Mouse (Mus musculus) erythroid progenitor cell, adult 5-6 weeks (primary cell): ENCODE data around the gene Themis3. TPM values are rescaled to one million over a fixed set of nuclear protein-coding genes. Genes with fewer than 3 reads are reported as not detected.

Source experiments
- ATAC-seq: replicated peaks from 2 replicates; pipeline ENCODE4 v1.8.0; 2016; ENCODE audit warnings: moderate number of reproducible peaks, mild to moderate bottlenecking, moderate TSS enrichment, inconsistent platforms; ENCODE audit not compliant: poor library complexity, low FRiP score, severe bottlenecking
- total RNA-seq, 2 experiments: library from RNA; stranded (forward) in 1 of 2; stranded (reverse) in 1 of 2; fragments of 150-400 nt in 1 of 2; fragments of 186-747, 209-891 nt in 1 of 2; gene quantifications; 2 replicates each; pipeline versions ENCODE4 v1.2.3 to v1.2.4; 2015 to 2017; ENCODE audit warnings: low replicate concordance in 2 of 2

Themis3 gene
- total RNA-seq (2015; ENCODE audit: low replicate concordance), result not detected in 2 replicates
- not detected in 2 replicates for total RNA-seq (2017; ENCODE audit: low replicate concordance)

DNA sequence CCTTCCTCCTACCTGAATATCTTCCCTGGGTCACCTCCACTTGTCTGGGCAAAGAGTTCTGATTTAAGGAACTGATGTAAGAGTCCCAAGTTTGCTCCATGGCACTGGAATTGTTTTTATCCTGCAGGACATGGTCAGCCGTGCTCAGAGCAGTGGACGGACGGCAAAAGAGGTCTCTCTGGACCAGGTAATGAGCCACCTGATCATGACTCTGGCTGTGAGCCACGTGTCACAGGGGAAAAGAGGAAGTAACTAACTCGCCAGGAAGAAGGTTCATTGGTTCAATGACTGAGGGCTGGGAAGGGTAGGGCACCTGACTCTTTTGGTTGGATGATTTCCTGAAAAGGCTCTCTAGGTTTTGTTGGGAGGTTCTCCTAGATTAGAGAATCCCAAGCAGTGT, at the start of gene Themis3:
Themis3 (minus strand) TSS at position 187 of the 400 bp plus-strand sequence.
- no peak for ATAC-seq

DNA sequence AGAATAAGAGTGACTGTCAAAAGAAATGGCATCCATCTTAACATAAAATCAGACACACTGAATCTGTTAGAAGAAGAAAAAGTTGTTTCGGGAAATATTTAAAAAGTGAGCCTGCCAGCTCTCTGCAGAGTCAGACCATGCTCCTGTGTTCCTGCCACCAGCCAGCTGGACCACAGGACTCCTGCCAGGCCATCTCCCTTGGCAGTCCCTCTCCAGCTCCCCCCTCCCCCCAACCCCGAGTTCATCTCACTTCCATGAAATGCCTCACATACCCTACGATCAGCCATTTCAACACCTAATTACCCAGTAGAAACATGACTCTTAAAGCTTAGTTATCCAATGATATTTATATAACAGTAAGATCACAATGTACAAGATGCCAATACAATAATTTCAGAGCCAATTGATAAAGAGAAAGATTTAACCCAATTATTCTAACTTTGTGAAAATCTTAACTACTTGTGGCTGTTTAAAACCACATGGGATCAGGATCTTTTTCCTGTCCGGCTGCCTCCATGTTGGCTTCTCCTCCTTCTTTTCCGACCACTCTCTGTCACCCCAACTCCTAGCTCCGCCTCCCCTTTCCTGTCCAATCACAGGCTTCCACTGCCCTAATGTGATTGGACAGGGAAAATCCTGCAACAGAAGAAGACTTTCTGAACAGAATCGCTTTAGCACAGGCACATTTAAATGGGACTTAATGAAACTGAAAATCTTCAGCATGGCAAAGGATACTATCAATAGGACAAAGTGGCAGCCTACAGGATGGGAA, 43.7 kb upstream of the Themis3 start:
- ATAC-seq, result no peak

DNA sequence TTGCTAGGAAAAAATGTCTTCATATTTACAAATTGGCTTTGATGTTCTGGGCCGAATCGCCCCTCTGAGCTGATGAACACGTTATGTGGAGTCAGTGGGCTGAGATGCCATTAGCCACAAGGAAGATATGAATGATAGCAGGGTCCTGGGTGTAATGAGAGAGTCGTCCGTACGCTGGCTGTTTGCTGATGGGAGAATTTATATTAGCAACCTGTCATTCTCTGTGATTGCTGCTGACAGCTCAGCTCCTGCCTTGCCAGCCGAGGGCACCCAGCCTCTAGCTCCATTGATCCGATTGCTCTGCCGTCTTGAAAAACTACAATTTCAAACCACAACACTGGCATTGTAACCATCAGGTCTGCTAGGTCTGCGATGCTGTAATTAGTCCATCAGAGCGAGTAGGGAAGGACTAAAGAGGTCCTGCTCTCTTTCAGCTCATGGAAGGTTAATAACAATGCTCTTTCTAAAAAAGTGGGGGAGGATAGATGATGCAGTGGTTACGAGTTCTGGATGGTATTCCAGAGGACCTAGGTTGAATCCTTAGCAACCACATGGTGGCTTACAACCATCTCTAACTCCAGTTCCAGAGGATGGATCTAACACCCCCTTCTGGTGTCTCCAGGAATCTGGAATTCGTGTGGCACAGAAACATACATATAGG, 25.7 kb upstream of the Themis3 start:
- no peak for ATAC-seq

- no peak for ATAC-seq
Observed at GRCm38 (mm10) chr17:66619255-66619826, 24.9 kb upstream of the Themis3 start.

DNA sequence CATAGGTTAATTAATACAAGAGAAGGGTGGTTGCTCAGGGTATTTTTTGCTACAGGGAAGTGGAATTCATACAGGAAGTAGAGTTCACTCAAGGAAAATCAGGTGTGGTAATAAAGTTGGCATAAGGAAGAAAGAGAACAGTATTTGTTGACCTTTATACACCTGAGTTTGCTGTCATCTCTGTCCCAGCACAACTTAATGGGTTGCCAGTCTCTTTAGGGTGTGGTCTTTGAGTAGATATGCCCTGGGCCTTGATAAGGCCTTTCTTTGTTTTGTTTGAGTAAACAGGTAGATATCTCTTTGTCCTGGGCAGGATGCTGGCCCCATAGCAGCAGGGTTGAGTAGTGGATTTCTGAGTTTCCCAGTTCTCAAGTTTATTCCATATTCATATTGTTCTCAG, 15.6 kb upstream of the Themis3 start:
- ATAC-seq, result no peak

GRCm38 (mm10) chr17:66604931-66605330, 10.5 kb upstream of the Themis3 start:
- no peak for ATAC-seq

DNA sequence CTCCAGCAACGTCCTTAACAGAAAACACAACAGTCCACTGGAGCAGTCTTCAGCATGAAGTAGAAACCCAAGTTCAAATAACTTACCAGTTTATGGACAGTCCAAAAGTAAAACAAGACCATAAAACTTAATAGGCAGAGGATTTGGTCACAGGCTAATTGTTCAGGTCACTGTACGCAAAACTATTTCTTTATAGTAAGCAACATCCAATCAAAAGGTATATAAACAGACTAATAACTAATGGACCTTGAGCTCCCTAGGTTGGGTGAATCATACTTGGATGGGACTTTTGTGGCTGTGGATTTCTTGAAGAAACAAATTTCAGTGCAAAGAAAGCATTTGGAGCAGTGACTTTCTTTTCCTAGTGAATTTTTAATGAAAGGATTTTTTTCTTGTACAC, 6.8 kb upstream of the Themis3 start:
- ATAC-seq, result no peak

GRCm38 (mm10) chr17:66595867-66596266, 1.4 kb upstream of the Themis3 start:
- ATAC-seq, result no peak

DNA sequence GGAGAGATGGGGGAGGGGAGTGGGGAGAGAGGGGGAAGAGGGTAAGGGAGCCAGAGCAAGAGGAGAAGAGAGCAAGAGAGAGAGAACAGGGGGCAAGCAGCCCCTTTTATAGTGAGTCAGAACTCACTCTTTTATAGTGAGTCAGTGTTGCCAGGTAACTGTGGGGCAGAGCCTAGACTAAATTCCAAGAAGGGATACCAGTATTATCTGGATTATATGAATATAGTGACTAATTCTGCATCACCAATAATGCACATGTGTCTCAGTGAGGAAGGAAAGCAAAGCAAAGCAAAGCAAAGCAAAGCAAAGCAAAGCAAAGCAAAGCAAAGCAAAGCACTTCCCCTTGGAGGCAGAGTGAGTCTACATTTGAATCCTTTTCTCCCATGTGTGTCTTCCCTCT, 835 bp upstream of the Themis3 start:
- no peak for ATAC-seq

DNA sequence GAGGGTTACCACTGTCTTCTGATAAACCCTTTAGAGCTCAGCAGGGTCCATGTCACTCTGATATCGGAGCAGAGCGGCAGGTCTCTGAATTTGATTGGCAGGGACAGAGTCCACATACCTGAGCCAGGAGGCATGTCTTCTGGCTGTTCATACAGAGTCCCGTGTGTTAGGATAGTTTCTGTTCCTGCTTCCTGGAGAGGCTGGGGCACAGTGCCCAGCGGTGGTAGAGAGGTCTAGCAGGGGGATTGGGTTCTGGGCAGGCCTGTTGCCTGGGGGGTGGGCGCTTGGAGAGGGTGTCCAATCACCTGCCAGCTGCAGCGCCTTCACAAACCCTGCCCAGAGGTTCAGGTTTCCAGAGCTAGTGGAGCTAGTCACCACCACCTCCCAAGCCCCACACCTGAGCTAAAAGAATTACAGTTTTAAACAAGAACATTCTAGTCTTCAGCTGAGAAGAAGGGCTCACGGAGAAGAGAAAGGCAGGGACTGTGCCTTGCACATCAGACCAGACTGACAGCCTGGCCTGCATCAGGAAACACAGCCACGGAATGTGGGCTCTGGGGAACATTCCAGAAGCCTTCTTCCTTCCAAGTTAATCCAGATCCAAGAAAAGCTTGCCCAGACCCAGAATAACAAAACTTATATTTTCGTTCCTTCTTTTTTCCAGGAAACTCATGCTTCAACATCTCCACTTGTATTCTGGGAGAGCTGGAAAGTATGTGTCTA, 3.9 kb downstream of the Themis3 start:
- ATAC-seq, result no peak

- ATAC-seq, result no peak
Observed at GRCm38 (mm10) chr17:66589864-66590263, 4.6 kb downstream of the Themis3 start.

- ATAC-seq, result no peak
Observed at GRCm38 (mm10) chr17:66586741-66587140, 7.7 kb downstream of the Themis3 start.

DNA sequence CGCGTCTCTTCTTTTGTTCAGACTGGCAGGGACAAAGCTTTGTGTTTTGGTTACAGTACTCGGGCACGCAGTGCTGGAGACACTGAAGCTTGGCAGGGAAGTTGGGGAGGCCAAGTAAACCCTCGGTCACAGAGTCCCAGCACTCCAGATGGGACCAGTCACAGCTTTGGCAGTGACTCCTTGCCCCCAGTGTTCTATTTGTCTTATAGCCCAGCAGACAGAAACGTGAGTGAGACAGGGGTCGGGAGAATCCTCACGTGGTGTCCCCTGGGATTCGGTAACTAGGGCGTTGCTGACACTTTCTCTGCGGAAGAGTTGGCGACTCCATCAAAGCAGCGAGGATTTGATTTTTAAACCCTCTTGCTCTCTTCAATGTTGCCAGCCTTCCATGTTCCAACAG, 8.3 kb downstream of the Themis3 start:
- no peak for ATAC-seq

GRCm38 (mm10) chr17:66580990-66581389, 13.4 kb downstream of the Themis3 start:
- no peak for ATAC-seq

DNA sequence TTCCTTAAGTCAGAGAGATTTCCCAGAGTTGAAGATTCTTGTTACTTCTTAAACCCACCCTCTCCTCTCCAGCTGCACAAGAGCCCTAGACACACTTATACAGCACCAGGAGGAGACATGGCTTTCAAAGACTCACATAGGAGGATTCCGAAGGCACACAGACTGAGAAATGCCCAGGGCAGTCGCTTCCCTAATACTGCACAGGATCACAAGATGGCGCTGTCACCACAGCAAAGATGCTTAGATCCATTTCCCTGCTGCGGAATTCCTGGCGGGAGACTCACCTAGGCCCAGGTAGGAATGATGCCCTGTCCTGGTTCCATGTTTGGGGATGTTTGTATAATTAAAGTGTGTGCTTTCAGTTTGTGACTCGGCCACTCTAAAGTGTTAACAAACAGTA, 16.4 kb downstream of the Themis3 start:
- ATAC-seq, result no peak

DNA sequence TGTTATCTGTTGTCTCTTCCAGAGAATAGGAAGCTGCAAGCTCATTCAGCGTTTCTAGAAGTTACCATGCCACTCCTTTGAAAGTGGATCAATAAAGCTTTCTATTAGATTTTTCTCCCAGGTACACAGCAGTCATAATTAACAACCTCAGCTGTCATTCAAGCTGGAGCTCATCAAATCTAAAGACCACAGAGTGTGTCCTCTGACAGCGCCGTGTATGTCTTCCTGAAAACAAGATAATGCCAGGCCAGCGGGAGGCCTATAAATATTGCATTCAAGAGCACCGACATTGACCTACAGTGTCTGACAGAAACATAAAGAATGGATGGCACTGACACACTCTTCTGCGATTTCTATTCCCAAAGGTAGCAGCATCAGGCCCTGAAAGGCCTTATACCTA, 16.9 kb downstream of the Themis3 start:
- ATAC-seq, result no peak

DNA sequence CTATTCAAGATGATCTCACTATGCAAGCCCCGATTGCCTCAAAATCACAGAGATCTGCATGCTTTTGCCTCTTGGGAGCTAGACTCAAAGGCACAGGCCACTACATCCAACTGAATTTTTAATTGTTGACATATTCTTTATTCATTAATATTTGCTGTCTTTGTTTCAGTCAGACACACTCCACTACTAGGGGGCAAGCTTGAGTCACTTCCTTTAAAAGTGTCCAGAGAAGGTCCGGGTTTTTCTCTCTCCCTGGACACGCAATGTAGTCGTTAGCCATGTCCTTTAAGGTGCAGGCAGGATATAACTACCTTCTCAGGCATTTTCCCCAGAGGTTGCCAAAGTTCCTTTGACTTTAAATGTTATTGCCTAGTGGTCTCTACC, 21.8 kb downstream of the Themis3 start:
- no peak for ATAC-seq

GRCm38 (mm10) chr17:66571860-66572676, 22.4 kb downstream of the Themis3 start:
- no peak for ATAC-seq

DNA sequence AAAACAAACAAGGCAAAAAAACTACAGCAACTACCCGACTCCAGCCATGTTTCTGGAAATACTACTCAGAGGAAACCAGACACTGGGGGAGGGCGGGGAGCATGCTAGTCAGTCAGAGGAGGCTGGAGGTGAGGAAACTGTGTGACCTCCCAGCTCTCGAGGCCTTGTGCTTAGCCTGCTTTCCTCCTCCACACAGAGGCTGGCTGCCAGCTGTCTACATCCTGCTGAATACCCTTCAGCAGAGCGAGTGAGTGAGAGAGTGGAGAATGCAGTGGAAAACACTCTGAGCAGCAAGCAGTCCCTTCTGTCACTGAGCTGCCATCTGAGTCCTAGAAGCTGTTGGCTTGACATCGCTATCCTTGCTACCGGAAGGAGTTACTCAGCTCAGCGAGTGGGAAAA, 30.2 kb downstream of the Themis3 start:
- ATAC-seq, result no peak

- ATAC-seq, result no peak
Observed at GRCm38 (mm10) chr17:66563551-66563950, 30.9 kb downstream of the Themis3 start.
